Mouse (Mus musculus): Measurements from ENCODE around the gene Zfp740.

GRCm38 (mm10) chr15:102169064-102169463 is 34.0 kb upstream of the Zfp740 start:
- TF ChIP-seq CTCF (IDR thresholded peaks at IDR 0.05) (no peak), EP300 (IDR thresholded peaks at IDR 0.05; ENCODE audit: insufficient read depth, low read depth, low read length) (no peak)

Measured in heart, adult 2 months (tissue).